Mouse (Mus musculus): ENCODE measurements at regions not wholly inside any gene's neighbourhood (a gene's known extent, or its start where the extent isn't known, plus 50 kb on each side); places are given as distances from the start of the nearest gene placed in this dataset.

- TF ChIP-seq POLR2A (IDR thresholded peaks at IDR 0.05; ENCODE audit: borderline replicate concordance, extremely low read depth, low read depth, low read length): no peak
- TF ChIP-seq CTCF (IDR thresholded peaks at IDR 0.05; ENCODE audit: insufficient read depth, low read length): no peak
- Histone ChIP-seq H3K4me3 (replicated peaks; ENCODE audit: extremely low read depth, low read depth, low read length) (no peak overlapping the region), H3K4me1 (ENCODE audit: control insufficient read depth, insufficient read depth, low read length) (no peaks in the 10 kb centered on the region)
- WGBS: 72% methylated on average over 3 of the region's 3 CpGs
- no peak for DNase-seq
These were observed 199.7 kb downstream of the Foxo1 start for GRCm38 (mm10) chr3:52467876-52468275.

- WGBS: 79% methylated on average over 11 of the region's 11 CpGs
- TF ChIP-seq CTCF (IDR thresholded peaks at IDR 0.05; ENCODE audit: insufficient read depth, low read length) (no peak), POLR2A (IDR thresholded peaks at IDR 0.05; ENCODE audit: borderline replicate concordance, extremely low read depth, low read depth, low read length) (no peak)
- Histone ChIP-seq H3K4me3 (replicated peaks; ENCODE audit: extremely low read depth, low read depth, low read length) (no peak overlapping the region), H3K4me1 (ENCODE audit: control insufficient read depth, insufficient read depth, low read length) (no peaks in the 10 kb centered on the region)
- no peak for DNase-seq
These were observed 198.9 kb downstream of the Foxo1 start for GRCm38 (mm10) chr3:52466984-52467565.

DNA sequence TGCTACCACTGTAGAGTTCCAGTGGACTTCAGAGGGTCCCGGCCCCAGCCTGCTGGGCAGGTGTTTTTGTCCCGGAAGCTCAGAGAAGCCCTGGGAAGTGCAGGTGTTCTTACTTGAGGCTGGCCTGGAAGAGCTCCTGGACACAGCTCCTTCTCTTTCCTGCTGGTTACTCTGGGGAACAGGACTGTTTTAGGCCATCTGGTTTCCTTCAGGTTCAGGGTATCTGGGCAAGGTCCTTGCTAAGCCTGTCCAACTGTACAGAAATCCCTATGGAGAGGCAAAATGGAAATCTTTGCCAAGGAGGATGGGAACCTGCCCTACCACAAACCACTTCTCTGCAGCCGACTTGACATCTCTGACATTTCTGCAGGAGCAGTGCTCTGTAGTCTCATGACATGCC lies 198.4 kb downstream of the Foxo1 start:
- DNase-seq: no peak
- no peaks in the 10 kb centered on the region for H3K4me1 ChIP-seq (ENCODE audit: control insufficient read depth, insufficient read depth, low read length)
- no peak overlapping the region for H3K4me3 ChIP-seq (replicated peaks; ENCODE audit: extremely low read depth, low read depth, low read length)
- 80% methylated on average over 3 of the region's 3 CpGs for WGBS
- TF ChIP-seq CTCF (IDR thresholded peaks at IDR 0.05; ENCODE audit: insufficient read depth, low read length) (no peak), POLR2A (IDR thresholded peaks at IDR 0.05; ENCODE audit: borderline replicate concordance, extremely low read depth, low read depth, low read length) (no peak)

- no peak for DNase-seq
- no peak overlapping the region for H3K4me3 ChIP-seq (replicated peaks; ENCODE audit: extremely low read depth, low read depth, low read length)
- no peaks in the 10 kb centered on the region for H3K4me1 ChIP-seq (ENCODE audit: control insufficient read depth, insufficient read depth, low read length)
- 73% methylated on average over 7 of the region's 7 CpGs for whole genome bisulfite sequencing
- no peak for TF ChIP-seq CTCF (IDR thresholded peaks at IDR 0.05; ENCODE audit: insufficient read depth, low read length)
- TF ChIP-seq POLR2A (IDR thresholded peaks at IDR 0.05; ENCODE audit: borderline replicate concordance, extremely low read depth, low read depth, low read length): no peak
These were observed 195.8 kb downstream of the Foxo1 start for GRCm38 (mm10) chr3:52463911-52464310.

DNA sequence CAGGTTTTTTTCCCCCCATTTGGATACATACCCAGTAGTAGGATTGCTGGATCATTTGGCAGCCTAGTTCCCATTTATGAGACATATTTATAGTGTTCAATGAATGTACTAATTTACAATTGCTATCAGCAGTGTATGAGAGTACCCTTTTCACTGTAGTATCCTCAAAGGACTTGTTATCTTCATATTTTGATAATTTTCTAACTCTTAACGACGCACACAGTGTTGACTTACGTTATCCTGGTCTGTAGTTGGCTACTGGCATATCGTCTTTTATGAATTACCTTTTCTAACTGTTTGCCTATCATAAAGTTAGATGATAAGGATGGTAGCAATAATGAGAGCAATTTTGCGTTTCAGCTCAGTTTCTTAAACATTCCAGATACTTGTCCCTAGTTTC lies 186.8 kb downstream of the Foxo1 start:
- 81% methylated on average over 5 of the region's 5 CpGs for WGBS
- no peak for TF ChIP-seq POLR2A (IDR thresholded peaks at IDR 0.05; ENCODE audit: borderline replicate concordance, extremely low read depth, low read depth, low read length)
- no peak for TF ChIP-seq CTCF (IDR thresholded peaks at IDR 0.05; ENCODE audit: insufficient read depth, low read length)
- DNase-seq: no peak
- peaks cover 5% of the 10 kb centered on the region for H3K4me1 ChIP-seq (ENCODE audit: control insufficient read depth, insufficient read depth, low read length)
- no peak overlapping the region for H3K4me3 ChIP-seq (replicated peaks; ENCODE audit: extremely low read depth, low read depth, low read length)

- DNase-seq: no peak
These were observed 184.9 kb downstream of the Foxo1 start for GRCm38 (mm10) chr3:52453041-52453440.

DNA sequence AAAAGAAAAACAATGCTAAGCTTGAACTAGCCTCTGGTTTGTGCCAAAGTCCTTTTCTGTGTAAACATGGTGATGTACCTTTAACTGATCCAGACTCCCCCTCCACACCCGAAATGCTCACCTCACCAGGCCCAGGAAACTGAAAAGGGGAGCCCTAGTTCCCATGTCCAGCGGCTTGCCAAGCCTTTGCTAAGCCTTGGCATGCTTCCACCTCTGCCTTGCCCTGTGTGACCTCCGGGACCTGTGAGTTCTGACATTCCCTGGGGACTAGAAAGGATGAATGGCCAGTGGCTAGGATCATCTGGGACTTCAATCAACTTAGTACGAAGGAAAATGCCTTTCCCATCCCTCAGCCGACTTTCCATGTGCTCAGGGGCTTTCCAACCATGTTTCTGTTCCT lies 184.2 kb downstream of the Foxo1 start:
- 46% methylated on average over 5 of the region's 5 CpGs for WGBS
- DNase-seq: no peak
- TF ChIP-seq POLR2A (IDR thresholded peaks at IDR 0.05; ENCODE audit: borderline replicate concordance, extremely low read depth, low read depth, low read length): no peak
- TF ChIP-seq CTCF (IDR thresholded peaks at IDR 0.05; ENCODE audit: insufficient read depth, low read length): no peak

More at GRCm38 (mm10) chr3:52453041-52453440, 184.9 kb downstream of the Foxo1 start:
- Histone ChIP-seq H3K4me1 (ENCODE audit: control insufficient read depth, insufficient read depth, low read length) (peaks cover 2% of the 10 kb centered on the region; the same call in 1 of the 2 replicates), H3K4me3 (replicated peaks; ENCODE audit: extremely low read depth, low read depth, low read length) (no peak overlapping the region)
- TF ChIP-seq CTCF (IDR thresholded peaks at IDR 0.05; ENCODE audit: insufficient read depth, low read length) (no peak), POLR2A (IDR thresholded peaks at IDR 0.05; ENCODE audit: borderline replicate concordance, extremely low read depth, low read depth, low read length) (no peak)
- WGBS: 52% methylated on average over 3 of the region's 3 CpGs

DNA sequence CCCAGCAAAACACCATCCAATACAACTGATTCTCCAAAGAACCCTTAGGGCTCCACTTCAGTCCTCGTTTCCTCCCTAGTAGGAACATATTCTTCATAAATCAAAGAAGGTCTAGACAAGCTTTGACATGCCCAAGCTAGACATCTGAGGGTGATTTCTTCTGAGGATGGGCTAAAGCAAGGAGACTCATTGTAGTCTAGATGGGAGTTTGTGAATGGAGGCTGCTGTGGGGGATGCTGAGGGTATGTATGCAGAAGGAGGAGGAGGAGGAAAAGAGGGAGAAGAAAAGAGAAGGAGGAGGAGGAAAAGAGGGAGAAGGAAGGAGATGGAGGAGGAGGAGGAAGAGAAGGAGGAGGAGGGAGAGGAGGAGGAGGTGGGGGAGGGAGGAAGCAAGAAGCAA lies 178.9 kb downstream of the Foxo1 start:
- WGBS: 40% methylated on average over 1 of the region's 1 CpGs
- H3K4me1 ChIP-seq (ENCODE audit: control insufficient read depth, insufficient read depth, low read length): no peaks in the 10 kb centered on the region
- no peak overlapping the region for H3K4me3 ChIP-seq (replicated peaks; ENCODE audit: extremely low read depth, low read depth, low read length)
- no peak for DNase-seq
- TF ChIP-seq CTCF (IDR thresholded peaks at IDR 0.05; ENCODE audit: insufficient read depth, low read length): no peak
- TF ChIP-seq POLR2A (IDR thresholded peaks at IDR 0.05; ENCODE audit: borderline replicate concordance, extremely low read depth, low read depth, low read length): no peak

More for the DNA sequence above, 184.2 kb downstream of the Foxo1 start:
- Histone ChIP-seq H3K4me1 (ENCODE audit: control insufficient read depth, insufficient read depth, low read length) (0 out of 2 replicates have a peak, but pooled peaks cover 2% of the 10 kb centered on the region), H3K4me3 (replicated peaks; ENCODE audit: extremely low read depth, low read depth, low read length) (no peak overlapping the region)

DNA sequence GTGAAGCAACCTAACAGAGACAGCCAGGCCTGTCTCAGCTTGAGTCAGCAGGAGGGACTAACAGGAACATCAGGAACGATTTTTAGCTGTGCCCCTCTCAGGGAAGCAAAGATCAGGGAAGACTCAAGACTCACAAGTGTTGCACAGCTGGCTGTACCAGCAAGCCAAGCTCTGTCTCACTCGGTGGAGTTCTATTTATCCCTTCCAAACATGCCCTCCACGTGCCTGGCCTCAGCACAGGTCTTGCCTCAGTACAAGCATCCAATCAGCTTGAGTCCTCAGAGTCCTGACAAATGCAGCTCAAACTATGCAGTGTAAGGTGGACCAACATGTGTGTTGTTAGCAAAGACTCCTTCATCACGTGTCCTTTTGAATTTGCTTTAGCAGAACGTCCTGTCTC lies 178.4 kb downstream of the Foxo1 start:
- WGBS: 64% methylated on average over 5 of the region's 5 CpGs
- TF ChIP-seq CTCF (IDR thresholded peaks at IDR 0.05; ENCODE audit: insufficient read depth, low read length): no peak
- TF ChIP-seq POLR2A (IDR thresholded peaks at IDR 0.05; ENCODE audit: borderline replicate concordance, extremely low read depth, low read depth, low read length): no peak
- DNase-seq: no peak
- H3K4me3 ChIP-seq (replicated peaks; ENCODE audit: extremely low read depth, low read depth, low read length): no peak overlapping the region
- no peaks in the 10 kb centered on the region for H3K4me1 ChIP-seq (ENCODE audit: control insufficient read depth, insufficient read depth, low read length)

- no peak for TF ChIP-seq POLR2A (IDR thresholded peaks at IDR 0.05; ENCODE audit: borderline replicate concordance, extremely low read depth, low read depth, low read length)
- no peaks in the 10 kb centered on the region for H3K4me1 ChIP-seq (ENCODE audit: control insufficient read depth, insufficient read depth, low read length)
- 78% methylated on average over 8 of the region's 8 CpGs for WGBS
- no peak overlapping the region for H3K4me3 ChIP-seq (replicated peaks; ENCODE audit: extremely low read depth, low read depth, low read length)
- no peak for DNase-seq
These were observed 176.4 kb downstream of the Foxo1 start for GRCm38 (mm10) chr3:52444420-52445119.
